Mouse (Mus musculus): Measurements from ENCODE around the gene Mgp.

The Mgp gene

DNA sequence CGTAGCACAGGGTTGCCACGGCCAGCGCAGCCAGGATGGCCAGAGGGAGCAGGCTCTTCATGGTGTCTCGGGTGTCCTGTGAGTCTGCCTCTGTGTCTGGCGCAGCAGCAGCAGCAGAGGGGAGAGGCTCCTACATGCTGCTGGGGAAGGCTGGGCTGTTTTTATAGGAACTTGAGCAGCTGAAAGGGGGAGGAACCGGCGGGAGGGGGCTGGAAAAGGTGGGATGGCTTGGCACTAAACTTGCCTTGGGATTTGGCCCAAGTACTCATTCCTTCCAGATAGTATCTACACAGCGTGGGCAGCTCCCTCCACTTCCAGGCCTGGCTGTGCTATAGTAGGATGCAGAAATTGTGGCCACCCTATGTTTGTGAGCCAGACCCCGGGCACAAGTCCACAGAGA is at the start of gene Mgp:
Mgp (minus strand) TSS at position 154 of the 400 bp plus-strand sequence.
- DNase-seq (ENCODE audit: low spot score), result peak; percentile 10

GRCm38 (mm10) chr6:136925049-136925448 is 49.4 kb upstream of the Mgp start:
- no peak for DNase-seq (ENCODE audit: low spot score)

- DNase-seq (ENCODE audit: low spot score), result no peak
Observed at GRCm38 (mm10) chr6:136923532-136923931, 47.9 kb upstream of the Mgp start, which contains the start of gene Pde6h. Pde6h (plus strand) TSS chr6:136923832.

- no peak for DNase-seq (ENCODE audit: low spot score)
Observed at GRCm38 (mm10) chr6:136922871-136923270, 47.2 kb upstream of the Mgp start.

GRCm38 (mm10) chr6:136922080-136922479 is 46.5 kb upstream of the Mgp start, which contains the start of gene Erp27:
Erp27 (minus strand) TSS chr6:136922180.
- no peak for DNase-seq (ENCODE audit: low spot score)

GRCm38 (mm10) chr6:136921601-136922000 is 46.0 kb upstream of the Mgp start:
- DNase-seq (ENCODE audit: low spot score), result no peak

DNA sequence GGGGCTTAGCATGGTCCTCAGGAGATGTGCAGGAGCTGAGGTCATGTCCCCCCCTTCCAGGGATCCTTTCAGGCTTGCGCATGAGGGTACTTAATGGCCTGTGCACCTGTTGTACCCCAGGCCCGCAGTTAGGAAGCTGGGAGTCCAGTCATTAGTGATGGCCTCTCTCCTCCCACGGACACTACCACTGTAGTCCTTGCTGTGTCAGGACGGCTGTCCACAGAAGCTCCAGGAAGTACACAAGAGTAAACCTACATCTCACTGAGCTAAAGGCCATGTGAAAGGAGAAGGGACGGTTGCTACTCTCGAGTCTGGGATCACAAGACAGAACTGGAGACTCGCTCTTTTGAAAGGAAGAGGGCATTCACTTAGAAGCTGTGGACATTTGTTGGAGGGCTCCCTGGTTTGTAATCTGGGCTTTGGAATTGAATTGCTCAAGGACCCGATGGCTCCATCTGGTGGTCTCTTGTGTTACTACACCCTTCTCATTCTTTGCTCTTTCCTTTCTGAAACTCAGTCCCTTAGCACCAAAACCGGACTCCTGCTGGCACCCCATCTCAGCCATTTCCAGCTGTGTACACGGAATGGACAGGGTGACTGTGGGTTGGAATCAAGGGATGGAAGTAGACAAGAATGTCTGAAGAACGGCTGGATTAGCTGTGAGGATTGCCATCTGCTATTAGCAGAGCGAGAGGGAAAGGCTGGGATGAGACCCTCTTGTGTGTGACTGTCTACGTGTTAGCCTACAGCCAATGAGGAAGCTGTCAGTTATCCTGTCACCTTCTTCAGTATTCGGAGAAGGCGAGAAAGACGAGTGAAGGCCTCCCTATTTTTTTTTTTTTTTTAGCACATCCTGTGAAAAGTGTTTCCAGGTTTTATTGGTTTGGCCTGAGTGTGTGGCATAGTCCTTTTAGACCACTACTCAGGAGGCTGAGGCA is 45.0 kb upstream of the Mgp start:
- DNase-seq (ENCODE audit: low spot score), result peak; percentile 60

DNA sequence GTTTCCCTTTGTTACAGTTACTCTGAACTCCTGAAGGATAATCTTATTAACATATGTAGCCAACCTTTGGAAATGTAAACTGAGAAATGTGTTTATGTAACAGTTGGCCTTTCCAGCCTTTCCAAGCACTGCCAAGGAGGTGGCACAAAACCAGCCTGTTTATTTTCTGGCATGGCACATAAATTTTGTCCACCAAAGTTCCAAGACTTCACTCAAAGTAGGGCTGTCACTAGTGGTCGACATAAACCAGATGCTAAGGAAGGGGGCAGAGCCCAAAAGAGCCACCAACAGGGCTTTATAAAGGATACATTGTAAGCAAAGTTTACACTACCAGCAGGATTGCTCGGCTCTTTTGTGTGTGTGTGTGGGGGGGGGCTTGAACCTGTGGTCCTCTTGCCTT is 42.3 kb upstream of the Mgp start:
- DNase-seq (ENCODE audit: low spot score), result no peak

DNA sequence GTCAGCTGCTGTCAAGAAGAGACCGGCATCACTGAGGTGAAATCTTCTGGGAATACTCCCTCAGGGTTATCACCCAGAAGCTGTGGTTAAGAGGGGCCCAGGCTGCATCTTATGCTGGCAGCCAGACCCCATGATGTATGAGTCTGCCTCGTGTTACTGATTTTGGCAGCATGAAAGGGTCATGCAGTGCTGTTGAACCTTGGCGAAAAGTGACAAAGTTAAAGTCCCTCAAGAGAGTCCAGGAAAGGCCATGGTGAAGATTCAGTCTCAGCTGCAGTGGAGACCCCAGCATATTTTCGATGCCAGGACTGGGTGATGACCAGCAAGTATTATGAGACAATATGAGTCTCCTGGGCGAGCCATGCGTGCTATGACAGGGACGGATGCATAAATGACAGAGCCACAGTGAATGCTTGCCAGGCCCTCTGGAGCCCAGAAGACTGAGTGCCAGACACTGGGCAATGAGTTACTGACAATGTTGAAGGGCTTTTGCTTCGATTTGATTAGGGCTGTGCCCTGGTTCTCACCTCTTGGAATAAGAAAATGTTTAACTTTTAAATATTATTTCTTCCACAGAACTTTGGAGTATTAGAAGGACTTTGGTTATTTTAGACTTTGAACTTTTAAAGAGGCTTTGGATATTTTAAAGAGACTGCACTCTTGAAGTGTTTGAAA is 40.2 kb upstream of the Mgp start:
- DNase-seq (ENCODE audit: low spot score), result no peak

GRCm38 (mm10) chr6:136914234-136914633 is 38.6 kb upstream of the Mgp start:
- DNase-seq (ENCODE audit: low spot score), result no peak

GRCm38 (mm10) chr6:136913384-136914126 is 37.9 kb upstream of the Mgp start:
- DNase-seq (ENCODE audit: low spot score), result no peak

- DNase-seq (ENCODE audit: low spot score), result no peak
Observed at GRCm38 (mm10) chr6:136912751-136913265, 37.2 kb upstream of the Mgp start.

DNA sequence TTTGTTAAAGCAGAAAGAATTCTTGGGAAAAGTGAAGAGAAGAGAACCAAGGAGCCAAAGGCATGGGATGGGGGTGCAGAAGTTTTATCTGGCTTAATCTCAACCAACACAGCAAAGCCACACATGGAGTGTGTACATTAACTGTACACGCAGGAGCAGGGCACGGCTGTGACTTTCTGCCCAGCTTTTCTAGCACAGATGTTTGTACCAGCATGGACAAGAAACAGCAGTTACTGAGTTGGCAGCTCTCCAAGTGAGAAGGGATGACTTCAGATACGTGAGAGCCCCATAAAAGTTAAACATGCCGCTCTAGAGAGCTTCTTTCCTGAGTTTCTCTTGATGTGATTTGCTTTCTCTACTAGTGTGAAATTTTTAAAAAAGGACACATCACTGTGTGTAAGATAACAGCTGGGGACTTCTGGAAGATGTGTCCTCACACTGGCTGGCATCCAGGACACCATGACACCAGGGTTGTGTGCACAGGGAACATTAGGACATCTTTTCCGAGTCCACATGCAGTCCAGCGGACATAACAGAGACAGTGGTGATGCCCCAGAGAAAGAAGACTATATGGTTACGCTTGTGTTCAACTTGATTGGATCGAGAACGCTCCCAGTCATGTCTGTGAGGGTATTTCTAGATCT is 34.7 kb upstream of the Mgp start:
- no peak for DNase-seq (ENCODE audit: low spot score)

GRCm38 (mm10) chr6:136906937-136907293 is 31.3 kb upstream of the Mgp start:
- DNase-seq (ENCODE audit: low spot score), result no peak

DNA sequence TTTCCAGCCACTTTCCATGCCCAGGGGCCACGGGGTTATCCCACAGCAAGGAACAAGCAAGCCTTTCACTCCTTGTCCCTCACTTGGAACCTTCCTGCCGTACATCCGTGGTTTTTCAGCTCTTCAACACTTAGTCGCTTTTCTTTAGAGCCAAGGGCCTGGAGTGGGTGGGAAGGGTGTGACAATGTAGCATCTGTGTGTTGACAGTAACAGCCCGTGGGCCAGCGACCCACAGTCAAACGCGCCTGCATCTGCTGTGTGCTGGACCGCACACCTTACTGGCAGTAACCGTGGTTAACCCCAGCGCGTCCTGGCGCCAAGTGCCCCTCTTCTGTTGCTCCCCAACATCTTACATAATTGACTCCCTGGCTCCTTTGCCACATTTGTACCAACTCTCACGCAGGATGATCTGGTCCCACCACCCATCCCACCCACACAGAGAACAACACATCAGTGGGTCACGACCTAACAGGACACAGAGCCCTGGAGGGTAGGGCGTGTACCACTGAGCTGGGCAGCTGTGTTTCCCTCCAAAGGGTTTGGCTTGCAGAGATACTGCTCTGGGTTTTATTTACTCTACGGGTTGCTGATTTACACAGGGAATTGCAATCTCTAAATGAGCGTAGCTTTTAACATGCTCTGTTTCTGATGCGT is 30.8 kb upstream of the Mgp start:
- DNase-seq (ENCODE audit: low spot score), result no peak

DNA sequence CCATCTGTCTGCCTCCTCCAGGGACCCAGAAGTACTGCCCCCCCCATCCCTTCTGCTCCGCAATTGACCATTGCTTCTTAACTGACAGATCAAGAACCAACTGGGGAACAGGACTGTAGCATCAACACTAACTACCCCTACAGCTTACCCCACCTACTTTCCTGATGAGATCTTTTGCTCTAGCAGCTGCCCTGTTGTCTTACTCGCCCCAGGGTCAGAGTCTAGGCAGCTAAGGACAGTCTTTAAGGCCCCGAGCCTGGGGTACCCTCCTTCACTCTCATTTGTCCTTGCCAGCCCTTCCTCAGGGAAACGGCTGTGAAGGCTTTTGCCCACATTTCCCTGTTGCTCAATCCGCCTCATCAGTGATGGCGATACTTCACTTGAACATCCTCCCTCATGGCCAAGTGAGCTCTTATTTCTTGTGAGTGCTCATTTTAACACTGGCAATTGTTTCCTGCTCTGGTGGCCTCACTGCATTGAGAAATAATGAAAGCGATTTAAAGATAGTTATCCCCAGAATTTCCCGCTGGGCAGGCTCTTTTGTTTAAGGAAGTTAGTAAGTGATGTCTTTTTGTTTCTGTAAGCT is 28.4 kb upstream of the Mgp start:
- DNase-seq (ENCODE audit: low spot score), result no peak

DNA sequence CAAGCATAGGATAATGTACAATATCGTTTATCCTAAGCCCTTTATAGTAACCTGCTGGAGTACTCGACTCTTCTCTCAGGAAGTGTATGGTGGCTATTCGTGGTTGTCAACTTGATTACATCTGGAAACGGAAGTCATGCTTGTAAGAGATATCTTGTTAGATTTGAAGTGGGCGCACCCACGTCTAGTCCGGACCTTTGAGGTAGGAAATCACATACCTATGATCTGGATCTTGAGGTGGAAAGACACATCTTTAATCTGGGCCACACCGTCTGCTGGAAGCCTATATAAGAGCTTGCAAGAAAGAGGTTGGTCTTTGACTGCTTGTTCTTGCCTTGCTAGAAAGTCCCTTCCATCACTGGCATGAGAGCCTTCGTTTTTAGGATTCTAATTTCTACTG is 26.9 kb upstream of the Mgp start:
- no peak for DNase-seq (ENCODE audit: low spot score)

DNA sequence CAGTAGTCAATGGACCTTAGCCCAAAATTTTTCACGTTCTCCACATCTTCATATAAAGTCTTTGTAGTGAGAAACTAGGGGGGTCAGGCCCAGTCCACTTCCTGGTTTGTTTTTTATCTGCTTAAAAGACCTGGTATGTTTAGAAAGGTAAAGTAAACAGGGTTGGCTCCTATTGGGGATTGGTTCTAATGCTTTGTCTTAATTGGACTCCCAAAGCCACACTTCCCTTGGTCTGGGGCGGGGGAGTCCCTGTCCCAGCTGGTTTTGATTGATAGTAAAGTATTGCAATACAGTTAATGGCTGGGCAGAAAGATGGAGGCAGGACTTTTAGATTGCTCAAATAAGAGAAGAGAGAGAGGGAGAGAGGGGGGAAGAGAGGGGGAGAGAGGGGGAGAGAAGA is 25.4 kb upstream of the Mgp start:
- no peak for DNase-seq (ENCODE audit: low spot score)

DNA sequence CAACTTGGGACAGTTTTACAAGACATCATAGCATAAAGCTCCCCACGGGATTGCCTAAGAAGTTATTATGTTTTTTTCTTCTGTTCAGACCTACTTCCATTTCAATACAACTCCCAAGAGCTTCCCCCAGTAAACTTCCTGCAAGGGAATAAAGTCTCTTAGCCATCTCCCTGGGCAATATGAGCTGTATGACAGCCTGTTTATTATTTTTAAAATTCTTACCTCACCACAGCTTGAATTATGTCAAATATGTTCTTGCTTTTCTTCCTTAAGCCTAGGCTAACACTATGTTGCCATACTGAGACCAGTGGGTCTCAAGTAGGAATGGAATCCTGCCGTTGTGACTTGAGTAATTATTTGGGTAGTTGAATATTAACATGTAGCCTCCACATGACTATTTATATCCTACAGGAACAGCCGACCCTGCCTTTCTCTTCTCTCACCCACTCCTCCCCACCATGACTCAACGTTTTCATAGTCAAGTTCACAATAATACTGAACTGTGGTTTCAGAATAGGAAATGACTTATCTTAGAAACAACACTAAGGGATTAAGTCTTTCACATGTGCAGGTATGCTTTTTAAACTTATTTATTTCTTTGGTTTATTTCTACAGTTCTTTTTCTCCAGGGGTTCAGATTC is 24.9 kb upstream of the Mgp start:
- DNase-seq (ENCODE audit: low spot score), result no peak

GRCm38 (mm10) chr6:136898954-136899353 is 23.3 kb upstream of the Mgp start:
- no peak for DNase-seq (ENCODE audit: low spot score)

Measured in left cerebral cortex, adult 11 months (tissue).